Mouse (Mus musculus) liver, postnatal 0 days (tissue): ENCODE measurements around the gene Krtap4-1. TPM values are rescaled to one million over a fixed set of nuclear protein-coding genes. Genes with fewer than 3 reads are reported as not detected.
"Not testable (repeated sequence)": the region's sequence is repeated elsewhere in the genome, so short reads cannot be mapped to it uniquely, and the experiment has no call there.

ENCODE experiments used
- ATAC-seq: fragments of 200-750 bp; cut with Nextera tagmentation; 2 replicates; pipeline ENCODE4 v1.8.0; 2017; ENCODE audit warnings: mild to moderate bottlenecking, moderate library complexity
- DNase-seq: peaks from one replicate; pipeline ENCODE4 v3.0.0-alpha.2; 2016
- H3K27ac ChIP-seq: fragments of 300-500 bp; sonication (generic); 2 replicates; pipeline ENCODE4 v1.5.1; 2014; ENCODE audit warnings: antibody characterized with exemption, moderate library complexity, mild to moderate bottlenecking, low read depth
- H3K27me3 ChIP-seq: fragments of 300-500 bp; sonication (generic); 2 replicates; pipeline ENCODE4 v1.6.1; 2014; ENCODE audit warnings: low read length, control low read depth, mixed read lengths; ENCODE audit not compliant: insufficient read depth
- H3K36me3 ChIP-seq: fragments of 300-500 bp; sonication (generic); replicated peaks from 2 replicates; pipeline ENCODE4 v1.6.1; 2014; ENCODE audit warnings: mild to moderate bottlenecking, control low read depth, low read length, moderate library complexity, mixed read lengths; ENCODE audit not compliant: insufficient read depth
- H3K4me1 ChIP-seq: fragments of 300-500 bp; sonication (generic); 2 replicates; pipeline ENCODE4 v1.6.1; 2014; ENCODE audit warnings: antibody characterized with exemption, mild to moderate bottlenecking, control low read depth; ENCODE audit not compliant: insufficient read depth
- H3K4me2 ChIP-seq: fragments of 300-500 bp; sonication (generic); 2 replicates; pipeline ENCODE4 v1.6.1; 2014; ENCODE audit warnings: low read depth, mild to moderate bottlenecking, low read length, moderate library complexity, mixed read lengths
- H3K4me3 ChIP-seq: fragments of 300-500 bp; sonication (generic); 2 replicates; pipeline ENCODE4 v1.5.1; 2014; ENCODE audit warnings: low read depth, low read length
- H3K9ac ChIP-seq: fragments of 300-500 bp; sonication (generic); replicated peaks from 2 replicates; pipeline ENCODE4 v1.6.1; 2014; ENCODE audit warnings: mild to moderate bottlenecking, moderate library complexity
- H3K9me3 ChIP-seq: fragments of 300-500 bp; sonication (generic); 2 replicates; pipeline ENCODE4 v1.6.1; 2016; ENCODE audit warnings: mild to moderate bottlenecking, control low read depth, low read length, mixed read lengths
- CTCF ChIP-seq: sonication (generic); IDR thresholded peaks from 2 replicates; pipeline ENCODE4 v1.5.1; 2016; ENCODE audit warnings: antibody characterized with exemption, low read depth
- EP300 ChIP-seq: IDR thresholded peaks from 2 replicates; pipeline ENCODE4 v1.6.1; 2016; ENCODE audit warnings: antibody characterized with exemption, low read depth, mild to moderate bottlenecking
- WGBS: fragments of 180-500 bp; shearing (Covaris S2); extraction: QIAGEN DNeasy Blood & Tissue Kit; methylation state at CpG from one replicate; pipeline ENCODE4 v1.1.7; 2014; ENCODE audit not compliant: insufficient replicate concordance; 5-methylcytosine and 5-hydroxymethylcytosine counted together
- polyA plus RNA-seq: library from polyadenylated mRNA; unstranded; fragments of >200 nt; fragmentation: Nextera tagmentation; extraction: Ambion mirVana; gene quantifications from 2 replicates; pipeline ENCODE4 v1.2.1, GENCODE M21; 2015

Krtap4-1 gene
- polyA plus RNA-seq, 1 experiment from 2014 or later, result not detected

GRCm38 (mm10) chr11:99650136-99650535 lies 22.1 kb upstream of the Krtap4-1 start, which contains the start of gene Gm11555:
Gene Gm11555 (minus strand): TSS chr11:99650236.
- WGBS, result 57% methylated on average over 2 of the region's 2 CpGs

DNA sequence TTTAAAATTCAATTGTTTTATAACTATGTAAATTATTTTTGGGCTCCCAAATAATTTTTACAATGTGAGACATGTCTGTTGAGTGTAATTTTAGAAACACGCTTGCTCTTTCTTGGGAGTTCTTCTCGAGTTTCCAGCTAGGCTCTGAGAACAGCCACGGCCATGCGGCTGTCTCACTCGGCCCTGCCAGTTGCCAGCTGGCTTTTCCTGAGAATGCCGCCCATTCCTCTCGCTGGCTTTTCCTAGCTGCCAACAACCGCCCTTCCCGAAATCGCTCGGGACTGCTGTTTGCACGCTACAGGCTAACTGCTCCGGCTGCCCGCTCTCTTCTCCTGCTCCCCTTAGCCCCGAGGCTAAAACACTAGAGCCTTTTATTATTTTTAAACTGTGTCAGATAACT lies 18.4 kb upstream of the Krtap4-1 start:
- 85% methylated on average over 15 of the region's 15 CpGs for WGBS
- H3K27ac ChIP-seq, result no peak overlapping the region
- ATAC-seq (no peak), DNase-seq (no peak)
- H3K4me3 ChIP-seq, result no peak overlapping the region
- H3K36me3 ChIP-seq, result no peaks in the 10 kb centered on the region
- TF ChIP-seq EP300 (no peak), CTCF (no peak)
- H3K9ac ChIP-seq, result no peak overlapping the region
- no peaks in the 10 kb centered on the region for H3K4me1 ChIP-seq
- no peaks in the 10 kb centered on the region for H3K27me3 ChIP-seq
- no peak overlapping the region for H3K4me2 ChIP-seq
- no peaks in the 10 kb centered on the region for H3K9me3 ChIP-seq

More at GRCm38 (mm10) chr11:99650136-99650535, 22.1 kb upstream of the Krtap4-1 start, which contains the start of gene Gm11555:
- H3K4me2 ChIP-seq, result no peak within 1 kb of the TSS
- H3K9ac ChIP-seq, result no peak within 1 kb of the TSS
- no peak within 1 kb of the TSS for H3K27ac ChIP-seq
- H3K27me3 ChIP-seq, result no peaks in the 10 kb centered on the region
- H3K36me3 ChIP-seq, result no peaks in the 10 kb centered on the region
- H3K4me3 ChIP-seq, result no peak within 1 kb of the TSS
- TF ChIP-seq CTCF, result no peak
- TF ChIP-seq EP300, result no peak
- no peaks in the 10 kb centered on the region for H3K9me3 ChIP-seq
- H3K4me1 ChIP-seq, result no peaks in the 10 kb centered on the region
- no peak for ATAC-seq
- DNase-seq, result no peak

DNA sequence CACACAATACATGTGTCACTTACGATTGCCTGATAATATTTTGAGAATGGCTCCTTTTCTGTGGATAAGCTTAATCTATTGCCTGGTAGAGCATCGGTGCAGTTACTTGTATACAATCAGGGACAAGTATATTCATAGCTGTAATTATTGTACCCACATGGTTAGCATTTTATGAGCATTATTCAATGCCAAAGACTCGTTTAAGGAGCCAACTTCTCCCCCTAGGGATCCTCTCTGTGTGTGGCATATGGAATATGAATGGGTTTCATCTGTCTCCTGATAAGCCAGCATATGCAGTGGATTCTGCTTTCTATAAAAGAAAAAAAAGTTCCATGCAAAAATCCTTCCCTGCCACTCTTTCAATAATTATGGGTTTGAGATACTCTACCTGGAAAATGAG lies 16.3 kb upstream of the Krtap4-1 start:
- WGBS, result 71% methylated on average over 3 of the region's 3 CpGs

DNA sequence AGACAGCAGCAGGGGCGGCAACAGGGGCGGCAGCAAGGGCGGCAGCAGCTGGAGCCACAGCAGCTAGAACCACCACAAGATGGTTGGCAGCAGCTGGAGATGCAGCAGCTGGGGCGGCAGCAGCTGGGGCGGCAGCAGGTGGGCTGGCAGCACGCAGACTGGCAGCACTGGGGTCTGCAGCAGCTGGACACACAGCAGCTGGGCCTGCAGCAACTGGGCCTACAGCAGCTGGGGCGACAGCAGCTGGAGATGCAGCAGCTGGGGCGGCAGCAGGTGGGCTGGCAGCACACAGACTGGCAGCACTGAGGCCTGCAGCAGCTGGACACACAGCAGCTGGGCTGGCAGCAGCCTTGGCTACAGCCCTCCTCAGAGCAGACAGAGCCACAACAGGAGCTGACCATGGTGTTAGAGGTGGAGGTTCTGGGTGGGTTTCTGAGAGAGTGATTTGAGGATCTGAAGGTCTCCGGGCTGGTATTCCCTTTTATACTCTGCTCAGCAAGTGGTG lies 15.6 kb upstream of the Krtap4-1 start, which contains the start of gene Krtap4-7:
Gene Krtap4-7 (minus strand): TSS at position 455 of the 505 bp plus-strand sequence.
- H3K27ac ChIP-seq, result not testable (repeated sequence)

More for the DNA sequence above, 16.3 kb upstream of the Krtap4-1 start:
- Histone ChIP-seq H3K4me1 (no peaks in the 10 kb centered on the region), H3K27me3 (no peaks in the 10 kb centered on the region), H3K4me2 (no peak overlapping the region), H3K36me3 (no peaks in the 10 kb centered on the region), H3K9ac (no peak overlapping the region), H3K27ac (no peak overlapping the region), H3K4me3 (no peak overlapping the region), H3K9me3 (no peaks in the 10 kb centered on the region)
- no peak for DNase-seq
- TF ChIP-seq CTCF, result no peak
- TF ChIP-seq EP300, result no peak
- no peak for ATAC-seq

DNA sequence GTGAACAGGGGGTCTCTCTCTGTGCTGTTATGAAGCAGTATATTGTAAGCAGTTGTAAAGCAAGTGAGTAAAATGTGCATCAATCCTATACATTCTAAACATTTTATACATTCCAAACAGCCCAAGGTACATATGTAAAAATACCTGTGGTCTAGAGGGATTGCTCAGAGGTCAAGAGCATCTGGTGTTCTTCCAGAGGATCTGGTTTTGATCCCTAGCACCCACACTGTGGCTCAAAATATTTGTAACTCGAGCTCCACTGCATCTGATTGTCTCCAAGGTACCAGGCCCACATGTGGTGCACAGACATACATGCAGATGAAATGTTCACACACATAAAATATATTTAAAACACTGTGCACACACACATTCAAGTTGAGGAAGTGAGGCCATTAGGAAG lies 12.9 kb upstream of the Krtap4-1 start:
- ATAC-seq, result no peak
- 13% methylated on average over 1 of the region's 1 CpGs for WGBS

More for the DNA sequence above, 15.6 kb upstream of the Krtap4-1 start, which contains the start of gene Krtap4-7:
- not testable (repeated sequence) for DNase-seq, H3K4me2 ChIP-seq, H3K4me3 ChIP-seq, H3K27me3 ChIP-seq, H3K9ac ChIP-seq, H3K36me3 ChIP-seq, ATAC-seq, H3K9me3 ChIP-seq, H3K4me1 ChIP-seq
- 75% methylated on average over 9 of the region's 9 CpGs for WGBS

DNA sequence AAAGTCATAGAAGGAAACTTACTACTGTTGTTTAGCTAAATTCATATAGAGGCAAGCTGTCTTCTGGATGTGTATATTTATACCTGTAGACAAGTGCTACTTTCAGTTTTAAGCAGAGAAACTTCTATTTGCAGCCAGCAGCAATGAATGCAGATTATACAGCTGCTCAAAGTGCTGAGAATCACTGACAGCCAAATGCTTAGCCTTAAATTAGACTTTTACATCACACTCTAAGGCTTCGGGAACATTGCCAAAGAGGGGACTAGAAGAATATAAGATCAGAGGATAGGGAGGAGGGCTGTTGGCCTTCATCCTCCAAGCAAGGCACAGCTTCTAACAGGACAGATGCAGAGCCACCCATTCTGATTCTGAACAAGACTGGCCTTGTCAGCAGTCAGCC lies 9.0 kb upstream of the Krtap4-1 start:
- H3K4me3 ChIP-seq, result no peak overlapping the region
- no peak overlapping the region for H3K27ac ChIP-seq
- no peak overlapping the region for H3K4me2 ChIP-seq
- no peak overlapping the region for H3K9ac ChIP-seq
- H3K36me3 ChIP-seq, result no peaks in the 10 kb centered on the region
- H3K27me3 ChIP-seq, result no peaks in the 10 kb centered on the region
- WGBS, result 76% methylated on average over 1 of the region's 1 CpGs
- H3K4me1 ChIP-seq, result no peaks in the 10 kb centered on the region
- no peak for TF ChIP-seq CTCF
- no peak for TF ChIP-seq EP300
- DNase-seq (no peak), ATAC-seq (no peak)
- H3K9me3 ChIP-seq, result no peaks in the 10 kb centered on the region

More for the DNA sequence above, 12.9 kb upstream of the Krtap4-1 start:
- DNase-seq, result no peak
- no peak overlapping the region for H3K4me2 ChIP-seq
- no peaks in the 10 kb centered on the region for H3K4me1 ChIP-seq
- H3K36me3 ChIP-seq, result no peaks in the 10 kb centered on the region
- H3K9me3 ChIP-seq, result no peaks in the 10 kb centered on the region
- H3K4me3 ChIP-seq, result no peak overlapping the region
- no peak overlapping the region for H3K9ac ChIP-seq
- TF ChIP-seq EP300, result no peak
- TF ChIP-seq CTCF, result no peak
- no peaks in the 10 kb centered on the region for H3K27me3 ChIP-seq
- H3K27ac ChIP-seq, result no peak overlapping the region
